Mouse (Mus musculus): ENCODE data around the gene Lin7b. TPM values are rescaled to one million over a fixed set of nuclear protein-coding genes. Genes with fewer than 3 reads are reported as not detected.

Lin7b gene
- polyA plus RNA-seq, 1 experiment: 7.2 TPM

DNA sequence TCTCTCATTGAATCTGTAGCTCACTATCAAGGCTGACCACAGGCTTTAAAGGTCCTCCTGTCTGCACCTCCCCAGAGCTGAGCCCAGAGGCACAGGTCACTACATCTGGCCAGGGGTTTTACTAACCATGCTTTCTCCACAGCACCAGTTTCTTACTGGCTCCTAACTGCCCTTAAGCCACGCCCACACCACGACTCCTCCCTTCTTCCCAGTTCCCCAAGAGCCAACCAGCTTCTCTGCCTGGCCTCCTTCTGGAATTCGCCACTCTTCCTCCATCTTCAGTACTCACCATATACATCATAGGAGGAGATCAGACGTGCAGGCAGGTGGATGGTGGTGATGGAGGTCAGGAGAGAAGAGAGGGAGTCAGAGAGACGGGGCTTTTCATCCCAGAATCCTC, 17.3 kb downstream of the Lin7b start:
- DNase-seq (ENCODE audit: low read depth): no peak

GRCm38 (mm10) chr7:45346905-45347304, 23.5 kb downstream of the Lin7b start:
- no peak for DNase-seq (ENCODE audit: low read depth)

DNA sequence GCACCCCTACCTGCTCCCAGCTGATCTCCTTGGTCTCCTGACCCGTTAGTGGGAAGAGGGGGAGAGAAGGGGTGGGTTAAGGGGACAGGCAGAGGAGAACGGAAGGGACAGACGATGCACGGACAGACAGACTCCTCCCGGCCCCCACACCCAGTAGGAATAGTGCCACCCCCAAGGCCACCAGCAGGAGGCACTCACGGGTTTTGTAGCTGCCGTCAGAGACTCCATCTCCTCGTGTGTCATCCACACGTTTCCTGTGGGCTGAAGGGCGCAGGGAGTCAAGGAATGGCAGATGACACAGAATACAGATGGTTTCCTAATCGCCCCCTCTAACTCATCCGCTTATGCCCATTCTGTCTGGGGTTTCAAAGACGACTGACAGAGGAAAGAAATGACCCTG, 26.8 kb downstream of the Lin7b start:
- DNase-seq (ENCODE audit: low read depth): no peak

DNA sequence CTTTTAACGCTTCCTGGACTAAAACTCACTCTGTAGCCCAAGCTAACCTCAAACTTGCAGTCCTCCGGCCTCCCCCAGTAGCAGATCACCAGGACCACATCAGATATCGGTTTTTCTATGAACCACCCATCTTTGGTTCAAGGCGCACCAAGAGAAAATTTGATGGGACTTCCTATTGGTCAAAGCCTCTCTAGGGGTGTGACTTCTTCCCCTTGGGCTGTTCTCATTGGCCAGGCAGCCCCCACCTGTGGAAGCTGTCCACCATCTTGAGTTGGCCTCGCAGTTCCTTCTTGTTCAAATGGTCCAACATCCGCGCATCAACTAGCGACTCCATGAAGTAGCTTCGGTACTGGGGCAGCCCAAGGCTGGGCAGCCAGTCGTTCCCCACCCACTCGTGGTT, 28.3 kb downstream of the Lin7b start:
- DNase-seq (ENCODE audit: low read depth): no peak

GRCm38 (mm10) chr7:45341303-45341702, 29.1 kb downstream of the Lin7b start:
- DNase-seq (ENCODE audit: low read depth): no peak

DNA sequence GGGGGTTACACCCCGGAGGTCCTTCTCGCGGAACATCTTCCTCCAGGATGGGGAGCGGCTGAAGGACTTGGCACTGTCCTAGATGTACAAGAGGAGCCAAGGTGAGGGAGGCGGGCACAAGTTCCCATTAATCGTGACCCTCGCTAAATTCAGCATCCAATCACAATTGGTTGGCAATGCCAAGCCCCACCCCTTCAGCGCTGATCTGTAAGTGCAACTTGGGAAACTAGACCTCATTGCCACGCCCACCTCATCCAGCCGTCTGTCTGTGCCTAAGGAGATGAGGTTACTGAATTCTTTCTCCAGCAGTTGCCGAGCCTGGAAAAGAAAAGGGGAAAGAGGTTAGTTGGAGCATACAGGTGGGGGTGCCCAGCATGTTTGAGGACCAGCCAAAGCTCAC, 29.7 kb downstream of the Lin7b start:
- no peak for DNase-seq (ENCODE audit: low read depth)

GRCm38 (mm10) chr7:45340066-45340442, 30.3 kb downstream of the Lin7b start:
- no peak for DNase-seq (ENCODE audit: low read depth)

- no peak for DNase-seq (ENCODE audit: low read depth)
Observed at GRCm38 (mm10) chr7:45339410-45340065, 30.8 kb downstream of the Lin7b start.

DNA sequence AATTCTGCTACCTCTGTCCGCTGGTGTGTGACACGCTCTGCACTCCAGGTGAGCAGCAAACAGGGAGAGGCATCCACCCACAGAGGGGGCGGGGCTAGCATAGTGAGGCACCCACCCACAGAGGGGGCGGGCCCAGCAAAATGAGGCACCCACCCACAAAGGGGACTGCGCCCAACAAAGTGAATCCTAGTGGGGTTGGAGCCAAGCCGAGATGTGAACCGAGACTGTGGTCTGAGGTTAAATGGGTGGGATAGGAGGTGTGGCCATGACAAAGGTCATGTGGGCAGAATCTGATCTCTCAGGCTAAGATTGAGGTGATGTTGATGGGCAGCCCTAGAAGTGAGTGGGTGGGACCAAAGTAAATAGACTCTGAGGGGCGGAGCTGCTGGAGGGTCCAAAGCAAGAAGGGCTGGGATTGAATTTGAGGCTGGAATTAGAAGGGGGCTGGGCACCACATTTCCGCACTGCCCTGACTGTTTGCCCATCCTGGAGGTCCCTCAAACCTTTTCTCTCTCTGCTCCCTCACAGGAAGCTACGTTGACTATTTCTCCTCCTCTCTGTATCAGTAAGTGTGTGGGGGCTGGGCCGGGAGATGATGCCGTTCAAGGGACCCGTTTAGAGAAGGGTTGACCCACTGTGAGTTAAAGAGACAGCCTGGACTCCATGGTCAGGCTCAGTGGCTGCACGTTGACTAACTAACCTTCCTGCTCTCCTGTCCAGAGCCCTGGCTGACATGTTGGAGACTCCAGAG, 32.0 kb downstream of the Lin7b start:
- DNase-seq (ENCODE audit: low read depth): no peak

DNA sequence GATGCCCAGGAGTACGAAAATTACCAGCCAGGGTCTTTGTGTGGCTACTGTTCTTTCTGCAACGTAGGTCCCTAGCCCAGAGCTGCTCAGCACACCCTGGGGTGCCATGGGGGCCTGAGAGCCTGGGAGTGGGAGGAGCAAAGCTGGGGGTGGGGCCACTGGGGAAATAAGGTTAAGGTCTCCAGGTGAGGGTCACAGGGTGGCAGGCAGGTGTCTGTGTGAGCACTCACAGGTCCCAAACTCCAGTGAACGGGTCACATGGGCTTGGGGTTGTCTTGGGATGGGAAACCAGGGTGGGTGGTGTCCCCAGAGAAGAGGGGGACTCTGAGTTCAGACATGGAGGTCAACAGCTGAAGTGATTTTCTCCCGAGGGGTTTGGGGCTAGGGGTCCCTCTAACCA, 32.9 kb downstream of the Lin7b start:
- no peak for DNase-seq (ENCODE audit: low read depth)

DNA sequence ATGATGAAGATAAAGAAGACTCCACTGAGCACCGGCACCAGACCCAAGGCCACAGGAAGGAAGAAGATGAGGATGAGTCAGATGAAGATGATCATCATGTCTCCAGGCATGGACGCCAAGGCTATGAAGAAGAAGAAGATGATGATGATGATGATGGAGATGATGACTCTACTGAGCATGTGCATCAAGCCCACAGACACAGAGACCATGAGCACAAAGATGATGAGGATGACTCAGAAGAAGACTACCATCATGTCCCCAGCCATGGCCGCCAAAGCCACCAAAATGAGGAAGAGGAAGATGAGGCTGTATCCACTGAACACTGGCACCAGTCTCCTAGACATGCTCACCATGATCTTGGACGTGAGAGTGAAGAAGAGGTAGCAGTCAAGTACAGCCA, 34.1 kb downstream of the Lin7b start:
- no peak for DNase-seq (ENCODE audit: low read depth)

DNA sequence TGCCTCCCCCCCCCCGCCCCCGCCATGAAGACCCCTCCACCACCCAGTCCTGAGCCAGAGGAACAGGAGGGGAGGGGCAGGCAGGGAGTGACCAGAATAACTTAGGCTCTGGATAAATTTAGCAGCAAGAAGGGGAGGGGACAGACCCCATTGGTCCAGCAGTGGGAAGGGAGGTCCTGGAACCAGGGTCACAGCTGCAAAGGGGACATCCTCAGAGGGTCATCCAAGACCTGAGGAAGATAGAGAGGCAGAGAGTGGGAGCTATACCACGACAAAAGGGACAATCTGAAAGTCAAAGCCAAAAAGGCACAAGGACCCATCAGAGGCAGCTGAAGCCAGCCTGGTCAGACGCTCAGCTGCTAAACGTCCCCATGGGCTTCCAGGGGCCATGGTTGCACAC, 35.3 kb downstream of the Lin7b start, which contains the start of gene Hrc:
TSS of gene Hrc (plus strand) at position 235 of the 400 bp plus-strand sequence.
- no peak for DNase-seq (ENCODE audit: low read depth)

- no peak for DNase-seq (ENCODE audit: low read depth)
Observed at GRCm38 (mm10) chr7:45334605-45335004, 35.8 kb downstream of the Lin7b start.

GRCm38 (mm10) chr7:45333431-45333982, 36.9 kb downstream of the Lin7b start, which contains the start of gene Trpm4:
Gene Trpm4, minus strand, starts transcription at chr7:45333780.
- DNase-seq (ENCODE audit: low read depth): no peak

DNA sequence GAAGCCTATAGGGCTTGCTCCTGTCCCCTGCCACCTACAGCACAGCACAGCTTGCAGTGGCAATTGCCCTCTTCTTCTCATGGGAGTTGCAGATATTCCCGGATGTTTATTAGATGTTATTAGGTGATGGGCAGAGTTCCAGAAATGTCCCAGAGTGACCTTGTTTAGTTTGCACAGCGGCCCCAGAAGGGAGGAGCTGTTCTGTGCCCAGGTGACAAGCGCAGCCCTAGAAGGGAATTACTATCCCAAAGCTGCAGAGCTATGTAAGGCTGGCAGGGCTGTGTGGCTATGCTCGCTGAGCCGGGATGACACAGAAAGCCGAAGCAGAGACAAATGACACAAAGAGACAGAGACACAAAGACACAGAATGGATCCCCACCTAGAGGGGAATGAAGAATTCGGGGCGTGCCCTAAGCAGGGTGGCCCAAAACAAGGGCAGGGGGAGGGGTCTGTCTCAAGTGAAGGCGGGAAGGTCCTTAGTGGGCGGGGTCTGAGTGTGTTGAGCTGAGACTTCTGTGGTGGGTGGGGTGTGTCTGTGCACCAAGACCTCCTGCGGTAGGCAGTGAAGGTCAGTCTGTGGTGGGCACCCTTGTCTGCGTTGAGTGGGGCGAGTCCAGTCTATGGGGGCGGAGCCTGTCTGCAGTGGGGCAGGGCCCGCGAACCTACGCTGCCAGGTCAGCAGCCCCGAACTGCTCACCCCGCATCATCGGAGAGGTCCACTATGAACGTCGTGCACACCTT, 37.5 kb downstream of the Lin7b start:
- DNase-seq (ENCODE audit: low read depth): no peak

DNA sequence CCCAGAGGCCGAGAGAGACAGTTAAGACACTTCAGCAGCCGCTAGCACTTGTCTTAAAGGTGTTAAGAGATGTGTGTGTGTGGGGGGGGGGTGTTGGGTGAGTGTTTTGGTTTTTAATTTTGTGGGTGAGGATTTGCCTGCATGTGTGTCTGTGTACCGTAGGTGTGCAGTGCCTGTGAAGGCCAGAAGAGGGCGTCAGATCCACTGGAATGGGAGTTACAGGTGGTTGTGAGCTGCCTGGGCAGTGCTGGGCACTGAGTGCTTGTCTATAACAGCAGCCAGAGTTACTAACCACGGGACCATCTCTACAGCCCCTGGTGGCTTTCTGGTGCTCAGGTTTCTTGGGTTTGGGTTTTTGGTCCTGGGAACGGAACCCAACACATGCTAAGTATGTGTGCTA, 38.9 kb downstream of the Lin7b start:
- DNase-seq (ENCODE audit: low read depth): no peak

DNA sequence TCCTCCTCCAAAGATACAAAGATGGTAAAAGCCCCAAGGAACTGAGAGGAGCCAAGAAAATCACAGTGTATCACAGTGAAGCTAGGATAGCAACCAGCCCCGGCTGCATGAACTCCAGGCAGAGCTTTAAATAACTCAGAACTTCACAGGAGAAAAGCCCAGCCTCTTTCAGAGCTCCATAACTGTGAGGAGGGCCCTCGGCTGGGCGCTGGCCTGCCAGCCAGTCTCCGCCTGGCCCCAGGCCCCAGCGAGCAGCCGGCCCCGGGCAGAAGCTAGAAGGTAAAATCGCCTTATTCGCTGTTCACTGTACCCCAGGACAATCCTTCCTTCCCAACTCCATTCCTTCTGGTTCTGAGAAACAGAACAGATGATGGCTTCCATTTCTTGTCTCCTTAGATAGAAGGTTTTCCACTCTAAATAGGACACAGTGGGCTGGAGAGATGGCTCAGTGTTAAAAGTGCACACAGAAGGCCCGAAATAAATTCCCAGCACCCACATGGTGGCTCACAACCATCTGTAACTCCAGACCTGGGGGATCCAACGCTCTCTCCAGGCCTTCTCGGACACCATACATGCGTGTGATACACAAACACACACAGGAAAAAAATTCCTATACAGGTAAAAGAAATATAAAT, 41.4 kb downstream of the Lin7b start:
- no peak for DNase-seq (ENCODE audit: low read depth)

- no peak for DNase-seq (ENCODE audit: low read depth)
Observed at GRCm38 (mm10) chr7:45325800-45326199, 44.6 kb downstream of the Lin7b start.

- DNase-seq (ENCODE audit: low read depth): no peak
Observed at GRCm38 (mm10) chr7:45323069-45323468, 47.3 kb downstream of the Lin7b start.

GRCm38 (mm10) chr7:45322245-45322644, 48.1 kb downstream of the Lin7b start:
- DNase-seq (ENCODE audit: low read depth): no peak

Data from gonadal fat pad, adult 2 months (tissue).